In genomic region chr10:80345122-80345521, GRCm38 (mm10) we compare ENCODE assay signal across 8 mouse cellular contexts. TPM values are rescaled to one million over a fixed set of nuclear protein-coding genes. Genes with fewer than 3 reads are reported as not detected.
DNase-seq lines count a peak whose midpoint lies in the region; ATAC-seq lines count a peak whose summit lies in the region.

No protein-coding gene starts in this region.

- peak overlapping the region; percentile 10; the same call in 1 of the 2 replicates for H3K4me3 ChIP-seq in heart, embryonic 11.5 days (ENCODE audit: low read depth, low read length)
- H3K4me3 ChIP-seq in liver, embryonic 12.5 days, result peak overlapping the region; percentile 51

- no peak overlapping the region for H3K9ac ChIP-seq in heart, embryonic 11.5 days (ENCODE audit: low read depth, low read length)
- H3K9ac ChIP-seq in liver, embryonic 12.5 days, result peak overlapping the region; percentile 70

- no peaks in the 10 kb centered on the region for H3K36me3 ChIP-seq in heart, embryonic 11.5 days (ENCODE audit: control insufficient read depth, insufficient read depth, low read length)
- no peaks in the 10 kb centered on the region for H3K36me3 ChIP-seq in liver, embryonic 12.5 days

- DNase-seq in heart, postnatal 36 days, result no peak
- DNase-seq in thymus, postnatal 36 days, result peak; percentile 33 to 49
- no peak for DNase-seq in thymus, adult 18-20 months
- DNase-seq in yolk sac, embryonic 10.5 days (ENCODE audit: low spot score), result peak; percentile 68
- no peak for DNase-seq in cerebellum, postnatal 14 days
- no peak for DNase-seq in left cerebral cortex, adult 11 months (ENCODE audit: low spot score)

- H3K9me3 ChIP-seq in heart, embryonic 11.5 days (replicated peaks; ENCODE audit: control insufficient read depth, low read length), result no peaks in the 10 kb centered on the region
- H3K9me3 ChIP-seq in liver, embryonic 12.5 days (replicated peaks), result no peaks in the 10 kb centered on the region

- 0% methylated on average over 15 of the region's 16 CpGs for WGBS in heart, embryonic 11.5 days (ENCODE audit: insufficient replicate concordance)
- under 1% methylated on average over 15 of the region's 16 CpGs for WGBS in liver, embryonic 12.5 days (ENCODE audit: insufficient replicate concordance)

- no peak overlapping the region for H3K27ac ChIP-seq in heart, embryonic 11.5 days (ENCODE audit: low read depth, low read length)
- peak overlapping the region; percentile 98 for H3K27ac ChIP-seq in liver, embryonic 12.5 days

- H3K4me1 ChIP-seq in heart, embryonic 11.5 days (ENCODE audit: control insufficient read depth, insufficient read depth, low read length), result peaks cover 43% of the 10 kb centered on the region
- H3K4me1 ChIP-seq in liver, embryonic 12.5 days, result peaks cover 84% of the 10 kb centered on the region

- intact Hi-C loops in heart, postnatal 36 days (cut with DNase I), result loop anchor here (5.0 kb wide), 1 partner anchor 168 kb away; the partner anchor contains the start of gene Efna2

- peak overlapping the region; percentile 12 for H3K4me2 ChIP-seq in heart, embryonic 11.5 days
- peak overlapping the region; percentile 81 for H3K4me2 ChIP-seq in liver, embryonic 12.5 days

- peaks cover 96% of the 10 kb centered on the region for H3K27me3 ChIP-seq in heart, embryonic 11.5 days (ENCODE audit: control insufficient read depth, insufficient read depth, low read length)
- peaks cover 96% of the 10 kb centered on the region for H3K27me3 ChIP-seq in liver, embryonic 12.5 days (replicated peaks)

- ATAC-seq in heart, embryonic 11.5 days (replicated peaks; ENCODE audit: insufficient number of reproducible peaks, low FRiP score, low TSS enrichment), result no peak
- peak; percentile 35 for ATAC-seq in liver, embryonic 12.5 days

RNA-seq across cellular contexts. Expression of gene Adamtsl5, which starts 3.1 kb away (rescaled TPM):
- 2.4 and 3.7 TPM in 2 replicates for polyA plus RNA-seq in heart, embryonic 11.5 days (2014; fragmentation: Nextera tagmentation; extraction: Ambion mirVana)
- total RNA-seq in heart, postnatal 36 days (2021), result 10 to 100 TPM; 75.9 to 83.8 TPM
- 2.4 and 2.9 TPM in 2 replicates for polyA plus RNA-seq in liver, embryonic 12.5 days (2016; fragmentation: Nextera tagmentation; extraction: Ambion mirVana)

RNA-seq across cellular contexts. Expression of gene Plk5, which starts 11.1 kb away (rescaled TPM):
- not detected in 2 replicates for polyA plus RNA-seq in heart, embryonic 11.5 days (2014; fragmentation: Nextera tagmentation; extraction: Ambion mirVana)
- total RNA-seq in heart, postnatal 36 days (2021), result under 1 TPM; 0.49 to 0.64 TPM
- polyA plus RNA-seq in liver, embryonic 12.5 days (2016; fragmentation: Nextera tagmentation; extraction: Ambion mirVana), result 0.06 and 0.10 TPM in 2 replicates

RNA-seq across cellular contexts. Expression of gene Reep6, which starts 15.4 kb away (rescaled TPM):
- polyA plus RNA-seq in heart, embryonic 11.5 days (2014; fragmentation: Nextera tagmentation; extraction: Ambion mirVana), result 4.9 and 7.3 TPM in 2 replicates
- total RNA-seq in heart, postnatal 36 days (2021), result 1 to 10 TPM; 2.7 TPM
- 61.4 and 61.6 TPM in 2 replicates for polyA plus RNA-seq in liver, embryonic 12.5 days (2016; fragmentation: Nextera tagmentation; extraction: Ambion mirVana)

RNA-seq across cellular contexts. Expression of gene Pcsk4, which starts 15.8 kb away (rescaled TPM):
- polyA plus RNA-seq in heart, embryonic 11.5 days (2014; fragmentation: Nextera tagmentation; extraction: Ambion mirVana), result 0.77 and 1.6 TPM in 2 replicates
- total RNA-seq in heart, postnatal 36 days (2021), result 1 to 10 TPM; 2.2 to 2.9 TPM
- polyA plus RNA-seq in liver, embryonic 12.5 days (2016; fragmentation: Nextera tagmentation; extraction: Ambion mirVana), result 6.9 and 7.2 TPM in 2 replicates

RNA-seq across cellular contexts. Expression of gene 2310011J03Rik, which starts 24.8 kb away (rescaled TPM):
- 29.7 and 31.0 TPM in 2 replicates for polyA plus RNA-seq in heart, embryonic 11.5 days (2014; fragmentation: Nextera tagmentation; extraction: Ambion mirVana)
- total RNA-seq in heart, postnatal 36 days (2021), result 10 to 100 TPM; 13.8 to 15.1 TPM
- 46.0 and 46.7 TPM in 2 replicates for polyA plus RNA-seq in liver, embryonic 12.5 days (2016; fragmentation: Nextera tagmentation; extraction: Ambion mirVana)

Comparison
In these comparisons a context has a peak if more than half of its experiments do, and no peak if none do; other contexts are left out.
1. DNase-seq: peak in thymus, postnatal 36 days (2 of 2) and yolk sac, embryonic 10.5 days (single experiment); none in heart, postnatal 36 days (0 of 2), thymus, adult 18-20 months (0 of 2), cerebellum, postnatal 14 days (0 of 2) and left cerebral cortex, adult 11 months (single experiment).